Mouse (Mus musculus): ENCODE results near the gene Cenpf. TPM values are rescaled to one million over a fixed set of nuclear protein-coding genes. Genes with fewer than 3 reads are reported as not detected.

The Cenpf gene
- polyA plus RNA-seq, 1 experiment from 2014 or later: 2.2 TPM

DNA sequence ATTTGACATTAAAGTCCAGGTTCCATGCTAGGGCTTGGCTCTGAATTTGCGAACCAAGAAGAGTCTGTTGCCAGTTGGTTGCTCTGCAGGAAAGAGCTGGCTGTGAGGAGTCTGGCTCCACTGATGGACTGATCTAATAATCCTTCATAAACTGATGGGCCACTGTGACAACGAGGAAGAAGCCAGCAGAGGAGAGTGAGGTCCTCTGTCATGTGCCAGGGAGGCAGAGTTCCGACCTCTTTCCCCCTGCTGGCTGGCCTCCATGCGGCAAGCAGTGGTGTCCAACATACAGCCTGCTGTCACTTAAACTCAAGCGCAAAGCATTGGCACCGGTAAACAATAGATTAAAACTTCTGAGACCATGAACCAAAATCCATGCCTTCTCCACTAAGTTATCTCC, 57.9 kb downstream of the Cenpf start:
- no peaks in the 10 kb centered on the region for H3K36me3 ChIP-seq (ENCODE audit: inconsistent target)
- WGBS (ENCODE audit: missing documents): 88% methylated on average over 6 of the region's 6 CpGs
- no peak overlapping the region for H3K4me3 ChIP-seq (ENCODE audit: inconsistent target)
- H3K79me2 ChIP-seq (ENCODE audit: inconsistent target): no peaks in the 10 kb centered on the region
- no peak overlapping the region for H3K27ac ChIP-seq

DNA sequence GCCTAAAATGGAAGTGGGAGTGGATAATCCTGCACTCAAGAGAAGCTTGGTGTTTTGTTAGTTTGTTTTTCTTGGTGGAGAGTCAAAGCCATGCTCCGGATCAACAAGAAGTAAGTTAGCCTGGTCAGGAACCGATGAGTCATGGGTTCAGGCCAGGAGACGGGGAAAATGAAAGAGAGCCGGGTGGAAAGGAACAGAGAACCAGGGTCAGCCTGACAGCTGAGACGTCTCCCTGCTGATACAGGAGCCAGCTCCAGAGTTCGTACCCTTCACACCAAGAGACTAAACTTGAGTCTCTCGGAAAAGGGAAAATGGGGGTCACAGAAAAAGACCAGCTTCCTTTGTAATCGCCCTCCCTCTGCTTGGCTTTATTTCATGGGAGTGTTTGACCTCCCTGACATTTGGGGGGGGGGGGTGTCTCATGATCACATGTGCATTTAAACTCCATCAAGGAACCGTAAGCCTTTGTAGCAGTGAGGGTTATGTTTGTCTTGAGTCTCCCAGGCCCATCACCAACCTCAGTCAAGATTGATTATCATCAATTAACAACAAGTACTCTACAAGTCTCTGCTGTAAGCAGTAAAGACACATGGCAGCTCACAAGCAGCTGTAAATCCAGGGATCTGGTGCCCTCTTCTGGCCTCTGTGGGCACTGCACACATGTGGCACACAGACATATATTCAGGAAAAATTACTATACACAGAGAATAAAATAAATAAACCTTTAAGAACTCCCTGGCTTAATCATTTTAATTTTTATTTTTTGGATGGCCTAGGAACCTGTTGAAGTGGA, 59.7 kb downstream of the Cenpf start:
- H3K27ac ChIP-seq: no peak overlapping the region
- no peaks in the 10 kb centered on the region for H3K79me2 ChIP-seq (ENCODE audit: inconsistent target)
- H3K4me3 ChIP-seq (ENCODE audit: inconsistent target): no peak overlapping the region
- 87% methylated on average over 8 of the region's 9 CpGs for WGBS (ENCODE audit: missing documents)
- H3K36me3 ChIP-seq (ENCODE audit: inconsistent target): no peaks in the 10 kb centered on the region

DNA sequence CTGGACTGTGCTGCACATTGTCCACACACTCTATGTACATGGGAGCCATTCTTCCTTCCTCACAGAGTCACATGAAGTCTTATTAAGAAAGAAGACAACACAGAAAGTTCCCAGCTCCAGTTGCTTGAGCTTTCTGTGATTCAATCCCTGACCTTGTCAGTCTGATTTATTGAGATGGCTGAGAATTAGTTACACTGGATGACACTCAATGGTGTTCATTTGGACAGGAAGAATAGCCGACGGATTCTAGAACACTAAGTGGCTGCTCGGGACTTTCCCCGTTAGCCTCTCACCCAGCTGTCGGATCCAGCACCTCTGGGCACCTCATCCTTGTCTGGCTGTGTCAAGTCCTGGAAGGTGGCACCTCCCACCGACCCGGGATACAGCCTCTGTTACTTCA, 63.1 kb downstream of the Cenpf start:
- Histone ChIP-seq H3K4me3 (ENCODE audit: inconsistent target) (no peak overlapping the region), H3K79me2 (ENCODE audit: inconsistent target) (no peaks in the 10 kb centered on the region), H3K27ac (no peak overlapping the region), H3K36me3 (ENCODE audit: inconsistent target) (no peaks in the 10 kb centered on the region)
- WGBS (ENCODE audit: missing documents): 89% methylated on average over 7 of the region's 7 CpGs

DNA sequence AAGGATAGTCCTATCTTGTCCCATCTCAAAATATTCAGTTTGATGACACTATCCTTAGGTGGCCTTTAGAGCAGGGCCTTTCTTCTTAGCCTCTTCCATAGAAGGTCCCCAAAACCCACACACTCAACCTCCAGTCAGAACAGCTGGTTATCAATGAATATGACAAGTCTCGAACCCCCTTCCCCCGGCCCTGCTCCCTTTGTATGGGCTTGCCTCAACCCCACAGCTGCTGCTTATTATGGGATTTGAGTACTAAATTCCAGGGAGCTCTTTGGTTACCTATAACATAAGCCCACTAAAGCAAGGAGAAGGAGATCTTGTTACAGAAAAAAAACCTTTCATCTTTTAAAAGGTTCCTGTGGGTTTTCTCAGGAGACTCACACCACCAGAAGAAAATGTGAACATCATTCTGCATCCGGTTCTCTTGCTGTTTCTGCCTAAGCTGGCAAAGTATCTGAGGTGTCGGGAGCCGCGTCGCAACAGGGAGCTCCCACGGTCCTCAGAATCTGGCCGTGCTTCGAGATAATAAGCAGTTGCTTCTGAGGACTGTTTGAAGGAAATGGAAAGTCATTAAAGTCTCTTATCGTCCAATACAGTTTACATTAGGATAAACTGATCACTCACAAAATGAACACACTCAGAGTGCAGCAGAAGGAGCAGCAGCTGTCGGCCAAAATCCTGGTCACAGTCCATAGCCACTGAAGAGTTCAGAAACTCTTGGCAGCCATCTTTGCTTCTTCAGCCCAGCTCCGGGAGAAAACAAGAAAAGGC, 68.7 kb downstream of the Cenpf start:
- WGBS (ENCODE audit: missing documents): 91% methylated on average over 11 of the region's 13 CpGs
- H3K27ac ChIP-seq: no peak overlapping the region
- H3K36me3 ChIP-seq (ENCODE audit: inconsistent target): no peaks in the 10 kb centered on the region
- no peak overlapping the region for H3K4me3 ChIP-seq (ENCODE audit: inconsistent target)
- no peaks in the 10 kb centered on the region for H3K79me2 ChIP-seq (ENCODE audit: inconsistent target)

DNA sequence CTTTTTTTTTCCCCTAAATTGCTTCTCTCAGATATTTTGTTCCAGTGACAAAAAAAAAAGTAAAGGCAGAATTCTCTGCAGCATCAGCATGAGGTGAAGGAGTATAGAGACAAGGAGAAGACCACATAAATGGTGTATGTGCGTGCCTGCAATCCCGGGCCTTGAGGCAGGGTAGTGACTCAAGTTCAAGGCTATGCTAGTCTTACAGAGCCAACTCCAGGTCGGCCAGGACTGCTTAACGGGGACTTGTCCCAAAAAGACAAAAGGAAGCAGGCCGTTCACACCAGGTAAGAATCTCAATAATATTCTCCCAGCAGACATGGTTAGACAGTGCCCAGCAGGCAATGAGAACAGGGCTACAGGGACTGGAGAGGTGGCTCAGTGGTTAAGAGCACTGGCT, 70.5 kb downstream of the Cenpf start:
- H3K36me3 ChIP-seq (ENCODE audit: inconsistent target): no peaks in the 10 kb centered on the region
- no peak overlapping the region for H3K27ac ChIP-seq
- WGBS (ENCODE audit: missing documents): 87% methylated on average over 5 of the region's 5 CpGs
- no peaks in the 10 kb centered on the region for H3K79me2 ChIP-seq (ENCODE audit: inconsistent target)
- H3K4me3 ChIP-seq (ENCODE audit: inconsistent target): no peak overlapping the region

DNA sequence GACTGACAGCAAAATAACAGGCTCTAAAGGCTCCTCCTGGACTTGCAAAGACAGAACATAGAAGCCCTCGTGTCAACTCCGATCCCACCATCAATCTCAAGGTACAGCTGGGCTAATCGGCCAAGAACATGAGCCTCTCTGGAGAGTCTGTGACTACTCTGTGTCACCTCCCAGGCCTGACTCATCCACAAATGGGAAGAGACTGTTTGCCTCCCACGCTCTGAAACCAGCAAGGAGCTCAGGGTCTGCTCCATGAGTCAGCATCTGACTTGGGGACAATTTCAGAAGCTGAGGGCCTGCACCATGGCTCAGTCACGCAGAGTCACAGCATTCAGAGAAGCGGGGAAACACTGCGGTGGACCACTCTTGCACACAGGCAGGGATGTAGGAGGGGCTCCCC, 72.6 kb downstream of the Cenpf start:
- 82% methylated on average over 7 of the region's 7 CpGs for WGBS (ENCODE audit: missing documents)
- Histone ChIP-seq H3K4me3 (ENCODE audit: inconsistent target) (no peak overlapping the region), H3K27ac (no peak overlapping the region), H3K79me2 (ENCODE audit: inconsistent target) (no peaks in the 10 kb centered on the region), H3K36me3 (ENCODE audit: inconsistent target) (no peaks in the 10 kb centered on the region)

DNA sequence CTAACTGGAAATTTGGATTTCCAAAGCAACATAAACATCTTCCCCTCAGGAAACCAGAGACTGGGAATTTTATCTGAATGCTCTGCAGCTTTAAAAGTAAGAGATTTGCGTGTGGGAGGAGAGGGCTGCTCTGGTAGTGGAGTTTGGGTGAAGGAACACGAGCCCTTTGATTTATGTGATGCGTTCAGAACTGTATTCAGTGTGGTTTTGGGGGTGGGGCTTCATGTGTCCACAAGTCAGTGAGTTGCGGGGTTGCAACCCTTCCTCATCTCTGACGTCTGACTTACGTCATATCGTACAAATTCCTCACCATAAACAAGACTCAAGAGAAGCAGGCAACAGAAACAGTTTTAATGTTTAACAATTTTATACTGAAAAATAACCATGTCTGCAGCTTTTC, 74.8 kb downstream of the Cenpf start:
- H3K4me3 ChIP-seq (ENCODE audit: inconsistent target): no peak overlapping the region
- 39% methylated on average over 7 of the region's 7 CpGs for WGBS (ENCODE audit: missing documents)

DNA sequence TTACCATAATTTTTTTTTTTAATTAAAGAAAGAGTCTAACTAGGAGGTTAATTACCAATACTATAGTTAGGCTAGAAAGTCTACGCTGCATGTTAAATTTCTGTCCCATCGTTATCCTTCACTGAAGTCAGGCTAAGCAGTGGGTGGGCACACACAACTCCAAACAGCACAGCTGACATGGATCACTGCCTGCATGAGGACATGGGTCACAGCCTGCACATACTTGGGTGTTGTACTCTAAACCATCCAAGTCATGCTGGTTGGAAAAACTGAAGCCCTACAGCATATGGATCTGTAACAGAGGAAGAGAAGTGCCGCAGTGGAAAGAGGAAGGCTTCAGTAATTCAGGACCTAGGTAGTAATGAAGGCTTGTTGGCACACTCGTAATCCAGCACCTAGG, 76.1 kb downstream of the Cenpf start:
- Histone ChIP-seq H3K4me3 (ENCODE audit: inconsistent target) (no peak overlapping the region), H3K27ac (no peak overlapping the region), H3K36me3 (ENCODE audit: inconsistent target) (no peaks in the 10 kb centered on the region), H3K79me2 (ENCODE audit: inconsistent target) (no peaks in the 10 kb centered on the region)
- WGBS (ENCODE audit: missing documents): 86% methylated on average over 4 of the region's 4 CpGs

More for the DNA sequence above, 74.8 kb downstream of the Cenpf start:
- no peak overlapping the region for H3K27ac ChIP-seq
- H3K79me2 ChIP-seq (ENCODE audit: inconsistent target): no peaks in the 10 kb centered on the region
- H3K36me3 ChIP-seq (ENCODE audit: inconsistent target): no peaks in the 10 kb centered on the region

DNA sequence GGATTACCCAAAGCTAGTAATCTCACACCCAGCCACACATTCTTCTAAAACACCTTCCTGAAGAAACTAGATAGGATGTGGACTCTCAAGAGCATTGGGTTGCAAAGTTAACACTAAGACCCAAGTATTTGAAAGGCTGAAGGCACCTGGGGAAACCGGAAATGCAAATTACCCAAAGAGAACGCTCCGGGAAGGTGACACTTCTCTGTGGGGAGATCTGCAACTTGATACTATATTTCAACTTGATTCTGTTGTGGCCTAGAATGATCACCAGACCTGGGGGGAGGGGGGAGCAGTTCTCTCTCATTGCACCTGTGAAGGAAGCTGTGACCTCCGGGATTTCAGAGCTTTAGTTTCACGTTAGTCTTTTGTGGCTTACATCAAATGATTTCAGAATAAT, 79.2 kb downstream of the Cenpf start:
- no peak overlapping the region for H3K4me3 ChIP-seq (ENCODE audit: inconsistent target)
- H3K79me2 ChIP-seq (ENCODE audit: inconsistent target): no peaks in the 10 kb centered on the region
- WGBS (ENCODE audit: missing documents): 13% methylated on average over 5 of the region's 5 CpGs
- no peaks in the 10 kb centered on the region for H3K36me3 ChIP-seq (ENCODE audit: inconsistent target)
- no peak overlapping the region for H3K27ac ChIP-seq

DNA sequence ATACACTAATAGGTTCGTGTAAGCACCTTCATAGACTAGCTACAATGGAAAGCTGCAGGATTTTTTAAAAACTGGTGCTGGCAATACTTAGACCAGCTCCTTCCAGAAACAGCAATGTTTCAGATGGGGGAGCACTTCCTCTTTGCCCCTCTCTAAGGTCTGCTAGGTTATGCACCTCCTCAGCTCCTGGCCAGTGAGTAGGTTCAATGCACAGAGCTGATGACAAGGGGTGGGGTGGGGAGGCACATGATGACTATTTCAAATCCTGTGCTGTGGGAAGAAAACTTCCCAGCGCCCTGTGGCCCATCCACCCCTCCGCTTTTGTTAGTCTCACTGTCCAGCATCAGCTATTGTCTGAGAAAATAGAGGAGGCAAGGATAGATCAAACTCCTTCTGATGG, 79.8 kb downstream of the Cenpf start:
- Histone ChIP-seq H3K4me3 (ENCODE audit: inconsistent target) (no peak overlapping the region), H3K79me2 (ENCODE audit: inconsistent target) (no peaks in the 10 kb centered on the region), H3K36me3 (ENCODE audit: inconsistent target) (no peaks in the 10 kb centered on the region), H3K27ac (no peak overlapping the region)
- 77% methylated on average over 3 of the region's 3 CpGs for WGBS (ENCODE audit: missing documents)

DNA sequence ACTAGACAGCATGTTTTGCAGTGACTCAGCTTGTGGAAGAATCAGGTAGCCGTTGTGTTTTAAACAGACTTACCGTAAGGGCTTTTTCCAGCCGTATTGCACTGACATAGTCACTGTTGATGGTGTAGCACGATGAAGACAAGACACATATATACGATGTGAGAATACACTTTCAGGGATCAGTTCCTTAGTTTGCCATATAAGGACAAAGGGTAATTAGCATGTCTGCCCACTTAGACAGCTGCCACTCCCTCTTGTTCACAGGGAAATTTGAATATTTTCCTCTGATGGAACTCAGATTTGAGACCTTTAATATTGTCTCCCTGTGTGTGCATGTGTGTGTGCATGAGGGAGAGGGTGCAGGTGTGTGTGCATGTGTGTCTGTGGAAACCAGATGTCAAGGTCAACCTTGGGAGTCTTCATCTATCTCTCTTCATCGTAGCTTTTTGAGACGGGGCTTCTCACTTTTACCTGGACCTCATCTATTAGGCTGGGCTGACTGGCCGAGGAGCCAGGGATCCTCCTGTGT, 82.2 kb downstream of the Cenpf start:
- Histone ChIP-seq H3K79me2 (ENCODE audit: inconsistent target) (no peaks in the 10 kb centered on the region), H3K4me3 (ENCODE audit: inconsistent target) (no peak overlapping the region), H3K36me3 (ENCODE audit: inconsistent target) (no peaks in the 10 kb centered on the region), H3K27ac (no peak overlapping the region)
- 92% methylated on average over 7 of the region's 8 CpGs for WGBS (ENCODE audit: missing documents)

DNA sequence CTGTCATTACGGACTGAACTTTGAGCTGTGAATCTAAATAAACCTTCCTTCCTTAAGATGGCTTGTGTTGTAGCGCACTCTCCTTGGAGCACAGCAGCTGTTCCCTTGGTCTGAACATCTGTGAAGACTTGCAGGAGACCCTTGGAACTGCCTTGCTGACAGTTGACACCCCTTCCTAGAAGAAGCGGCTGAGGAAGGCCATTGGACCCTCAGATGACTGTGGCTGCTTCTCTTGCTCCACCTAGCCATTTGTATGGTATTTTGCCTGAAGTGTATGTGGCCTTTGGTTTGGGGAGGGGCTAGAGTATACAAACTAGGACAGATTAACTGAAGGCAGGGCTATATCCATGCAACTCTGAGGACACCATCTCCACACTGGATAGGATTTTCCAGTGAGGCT, 90.8 kb downstream of the Cenpf start:
- 86% methylated on average over 3 of the region's 3 CpGs for WGBS (ENCODE audit: missing documents)
- Histone ChIP-seq H3K36me3 (ENCODE audit: inconsistent target) (no peaks in the 10 kb centered on the region), H3K4me3 (ENCODE audit: inconsistent target) (no peak overlapping the region), H3K79me2 (ENCODE audit: inconsistent target) (no peaks in the 10 kb centered on the region), H3K27ac (no peak overlapping the region)
